Mouse (Mus musculus): ENCODE data around the gene Scrn2.

DNA sequence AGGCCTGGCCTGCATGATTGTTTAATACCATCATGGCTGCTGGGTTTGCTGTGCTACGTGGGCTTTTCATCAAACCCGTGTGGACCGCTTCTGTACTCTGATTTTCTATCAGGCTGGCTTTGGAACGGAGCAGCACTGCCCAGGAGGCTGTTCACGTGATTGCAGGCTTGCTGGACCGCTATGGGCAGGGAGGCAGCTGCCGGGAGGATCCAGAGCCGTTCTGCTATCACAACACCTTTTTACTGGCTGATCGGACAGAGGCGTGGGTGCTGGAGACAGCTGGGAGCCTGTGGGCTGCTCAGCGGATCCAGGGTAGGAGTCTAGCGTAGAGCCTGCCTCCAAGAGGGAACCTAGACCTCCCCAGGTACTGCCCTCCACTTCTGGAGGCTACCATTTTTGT, 2.2 kb downstream of the Scrn2 start:
- no peak for TF ChIP-seq POLR2A (IDR thresholded peaks at IDR 0.05; ENCODE audit: borderline replicate concordance, extremely low read depth, insufficient read depth, insufficient read length, poor library complexity, severe bottlenecking)
- TF ChIP-seq CTCF (IDR thresholded peaks at IDR 0.05; ENCODE audit: borderline replicate concordance, extremely low read depth, insufficient read depth, insufficient read length), result no peak

All from brain, embryonic 14.5 days (tissue).